Mouse (Mus musculus): ENCODE results near the gene Anxa9. TPM values are rescaled to one million over a fixed set of nuclear protein-coding genes. Genes with fewer than 3 reads are reported as not detected.

The Anxa9 gene
- polyA plus RNA-seq, 1 experiment from 2014 or later = 0.28 TPM

- Histone ChIP-seq H3K36me3 (ENCODE audit: control insufficient read depth, insufficient read depth, low read length) (no peaks in the 10 kb centered on the region), H3K27me3 (ENCODE audit: control insufficient read depth, insufficient read depth, low read length) (no peaks in the 10 kb centered on the region), H3K27ac (ENCODE audit: low read depth, low read length) (no peak overlapping the region), H3K9ac (replicated peaks; ENCODE audit: low read depth, low read length) (no peak overlapping the region), H3K9me3 (ENCODE audit: control insufficient read depth, low read length) (no peaks in the 10 kb centered on the region), H3K4me3 (ENCODE audit: low read depth, low read length) (no peak overlapping the region), H3K4me2 (ENCODE audit: low read depth, low read length) (no peak overlapping the region), H3K4me1 (ENCODE audit: control insufficient read depth, insufficient read depth, low read length) (no peaks in the 10 kb centered on the region)
- no peak for ATAC-seq (ENCODE audit: low read depth)
- WGBS = 87% methylated on average over 5 of the region's 5 CpGs
Measured at GRCm38 (mm10) chr3:95273471-95273870, 33.5 kb downstream of the Anxa9 start.

DNA sequence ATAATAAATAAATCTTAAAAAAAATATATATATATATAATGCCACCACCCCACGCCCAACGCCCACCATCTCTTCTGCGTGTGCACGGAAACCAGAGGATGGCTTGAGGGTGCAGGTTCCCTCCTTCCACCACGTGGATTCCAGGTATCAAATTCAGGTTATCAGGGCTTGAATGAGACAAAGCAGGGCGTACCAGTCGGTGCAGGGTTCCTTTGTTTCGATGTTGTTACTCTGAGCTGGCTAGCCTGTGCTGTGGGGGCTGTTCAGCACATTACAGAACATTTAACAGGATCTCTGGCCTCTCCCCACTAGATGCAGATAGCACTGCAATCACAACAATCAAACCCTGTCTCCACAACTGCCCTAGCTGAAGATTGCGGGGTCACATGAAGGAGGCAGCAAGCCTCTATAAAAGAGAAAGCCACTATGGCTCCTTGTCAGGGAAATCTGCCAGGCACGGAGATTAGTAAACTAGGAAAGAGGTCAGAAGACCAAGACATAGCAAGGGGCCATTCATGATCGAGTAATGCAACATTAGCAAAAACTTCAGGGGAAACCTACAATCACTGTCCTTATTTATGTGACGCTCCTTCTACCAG lies 36.1 kb downstream of the Anxa9 start:
- H3K4me2 ChIP-seq (ENCODE audit: low read depth, low read length) = no peak overlapping the region
- 82% methylated on average over 12 of the region's 12 CpGs for WGBS
- no peak for ATAC-seq (ENCODE audit: low read depth)

GRCm38 (mm10) chr3:95269789-95270188 lies 37.2 kb downstream of the Anxa9 start:
- H3K9ac ChIP-seq (replicated peaks; ENCODE audit: low read depth, low read length) = no peak overlapping the region
- ATAC-seq (ENCODE audit: low read depth) = no peak
- no peaks in the 10 kb centered on the region for H3K9me3 ChIP-seq (ENCODE audit: control insufficient read depth, low read length)
- H3K27ac ChIP-seq (ENCODE audit: low read depth, low read length) = no peak overlapping the region
- H3K36me3 ChIP-seq (ENCODE audit: control insufficient read depth, insufficient read depth, low read length) = peaks cover 5% of the 10 kb centered on the region
- no peak overlapping the region for H3K4me2 ChIP-seq (ENCODE audit: low read depth, low read length)
- 90% methylated on average over 5 of the region's 5 CpGs for WGBS
- no peak overlapping the region for H3K4me3 ChIP-seq (ENCODE audit: low read depth, low read length)
- H3K4me1 ChIP-seq (ENCODE audit: control insufficient read depth, insufficient read depth, low read length) = no peaks in the 10 kb centered on the region
- no peaks in the 10 kb centered on the region for H3K27me3 ChIP-seq (ENCODE audit: control insufficient read depth, insufficient read depth, low read length)

More for the DNA sequence above, 36.1 kb downstream of the Anxa9 start:
- no peak overlapping the region for H3K27ac ChIP-seq (ENCODE audit: low read depth, low read length)
- no peak overlapping the region for H3K9ac ChIP-seq (replicated peaks; ENCODE audit: low read depth, low read length)
- H3K9me3 ChIP-seq (ENCODE audit: control insufficient read depth, low read length) = no peaks in the 10 kb centered on the region
- H3K36me3 ChIP-seq (ENCODE audit: control insufficient read depth, insufficient read depth, low read length) = peaks cover 5% of the 10 kb centered on the region
- no peaks in the 10 kb centered on the region for H3K27me3 ChIP-seq (ENCODE audit: control insufficient read depth, insufficient read depth, low read length)
- H3K4me1 ChIP-seq (ENCODE audit: control insufficient read depth, insufficient read depth, low read length) = no peaks in the 10 kb centered on the region
- H3K4me3 ChIP-seq (ENCODE audit: low read depth, low read length) = no peak overlapping the region

- no peaks in the 10 kb centered on the region for H3K9me3 ChIP-seq (ENCODE audit: control insufficient read depth, low read length)
- no peaks in the 10 kb centered on the region for H3K27me3 ChIP-seq (ENCODE audit: control insufficient read depth, insufficient read depth, low read length)
- no peak overlapping the region for H3K4me2 ChIP-seq (ENCODE audit: low read depth, low read length)
- ATAC-seq (ENCODE audit: low read depth) = no peak
- H3K4me3 ChIP-seq (ENCODE audit: low read depth, low read length) = no peak overlapping the region
- H3K36me3 ChIP-seq (ENCODE audit: control insufficient read depth, insufficient read depth, low read length) = peaks cover 5% of the 10 kb centered on the region
- no peak overlapping the region for H3K9ac ChIP-seq (replicated peaks; ENCODE audit: low read depth, low read length)
- H3K27ac ChIP-seq (ENCODE audit: low read depth, low read length) = no peak overlapping the region
- no peaks in the 10 kb centered on the region for H3K4me1 ChIP-seq (ENCODE audit: control insufficient read depth, insufficient read depth, low read length)
Measured at GRCm38 (mm10) chr3:95267855-95268254, 39.1 kb downstream of the Anxa9 start.

DNA sequence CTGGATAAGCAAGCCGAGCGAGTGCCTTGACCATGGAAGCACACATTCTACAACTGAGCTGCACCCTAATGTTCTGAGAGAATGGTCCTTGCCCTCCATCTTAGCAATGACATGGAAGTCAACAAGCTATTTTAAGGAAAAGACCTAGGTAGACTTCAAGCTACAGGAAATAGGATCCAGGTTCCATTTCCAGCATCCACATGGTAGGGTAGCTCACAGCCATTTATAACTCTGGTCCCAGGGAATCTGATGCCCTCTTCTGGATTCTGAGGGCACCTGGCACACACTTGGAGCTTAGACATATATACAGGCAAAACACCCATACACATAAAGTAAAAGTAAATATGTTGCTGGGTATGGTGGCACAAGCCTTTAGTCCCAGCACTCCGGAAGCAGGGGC lies 40.9 kb downstream of the Anxa9 start:
- Histone ChIP-seq H3K9me3 (ENCODE audit: control insufficient read depth, low read length) (no peaks in the 10 kb centered on the region), H3K4me2 (ENCODE audit: low read depth, low read length) (no peak overlapping the region), H3K27me3 (ENCODE audit: control insufficient read depth, insufficient read depth, low read length) (no peaks in the 10 kb centered on the region), H3K4me3 (ENCODE audit: low read depth, low read length) (no peak overlapping the region), H3K36me3 (ENCODE audit: control insufficient read depth, insufficient read depth, low read length) (peaks cover 9% of the 10 kb centered on the region), H3K4me1 (ENCODE audit: control insufficient read depth, insufficient read depth, low read length) (no peaks in the 10 kb centered on the region), H3K9ac (replicated peaks; ENCODE audit: low read depth, low read length) (no peak overlapping the region), H3K27ac (ENCODE audit: low read depth, low read length) (no peak overlapping the region)
- 97% methylated on average over 3 of the region's 3 CpGs for WGBS
- ATAC-seq (ENCODE audit: low read depth) = no peak

- Histone ChIP-seq H3K9me3 (ENCODE audit: control insufficient read depth, low read length) (no peaks in the 10 kb centered on the region), H3K27ac (ENCODE audit: low read depth, low read length) (no peak overlapping the region), H3K36me3 (ENCODE audit: control insufficient read depth, insufficient read depth, low read length) (peaks cover 11% of the 10 kb centered on the region), H3K27me3 (ENCODE audit: control insufficient read depth, insufficient read depth, low read length) (no peaks in the 10 kb centered on the region), H3K4me2 (ENCODE audit: low read depth, low read length) (no peak overlapping the region), H3K9ac (replicated peaks; ENCODE audit: low read depth, low read length) (no peak overlapping the region), H3K4me3 (ENCODE audit: low read depth, low read length) (no peak overlapping the region), H3K4me1 (ENCODE audit: control insufficient read depth, insufficient read depth, low read length) (no peaks in the 10 kb centered on the region)
- 59% methylated on average over 1 of the region's 1 CpGs for WGBS
- ATAC-seq (ENCODE audit: low read depth) = no peak
Measured at GRCm38 (mm10) chr3:95264724-95265123, 42.3 kb downstream of the Anxa9 start.

DNA sequence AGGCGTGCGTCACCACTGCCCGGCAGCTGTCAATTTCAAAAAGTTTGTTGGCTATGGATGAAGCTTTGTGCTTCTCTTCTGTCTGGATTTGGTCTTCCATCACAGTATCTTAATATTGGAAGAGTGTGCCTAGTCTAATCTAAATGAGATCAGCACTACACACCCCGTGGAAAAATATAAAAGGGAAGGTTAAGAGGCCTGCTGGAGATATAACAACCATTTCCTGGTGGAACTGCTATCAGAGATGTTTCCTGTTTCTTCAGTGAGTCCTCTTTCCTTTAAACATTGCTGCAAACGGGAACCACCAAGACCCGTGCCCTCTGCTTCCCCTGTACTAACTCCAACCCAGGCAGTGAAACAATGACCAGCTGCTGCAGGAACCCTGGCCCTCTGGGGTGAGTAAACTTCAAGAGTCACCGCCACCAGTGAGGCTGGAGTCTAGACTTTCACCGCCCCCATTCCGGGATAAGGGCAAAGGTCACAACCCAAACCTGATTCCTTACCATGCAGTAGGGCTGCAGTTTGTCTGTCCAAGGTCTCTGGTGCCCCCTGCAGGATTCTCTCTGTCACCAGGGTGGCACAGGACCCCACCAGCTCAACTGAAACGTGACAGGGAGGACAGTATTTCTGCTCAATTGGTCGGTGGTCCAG lies 43.8 kb downstream of the Anxa9 start:
- Histone ChIP-seq H3K4me2 (ENCODE audit: low read depth, low read length) (no peak overlapping the region), H3K9me3 (ENCODE audit: control insufficient read depth, low read length) (no peaks in the 10 kb centered on the region), H3K4me3 (ENCODE audit: low read depth, low read length) (no peak overlapping the region), H3K27ac (ENCODE audit: low read depth, low read length) (no peak overlapping the region), H3K27me3 (ENCODE audit: control insufficient read depth, insufficient read depth, low read length) (no peaks in the 10 kb centered on the region), H3K36me3 (ENCODE audit: control insufficient read depth, insufficient read depth, low read length) (peaks cover 19% of the 10 kb centered on the region), H3K4me1 (ENCODE audit: control insufficient read depth, insufficient read depth, low read length) (no peaks in the 10 kb centered on the region), H3K9ac (replicated peaks; ENCODE audit: low read depth, low read length) (no peak overlapping the region)
- ATAC-seq (ENCODE audit: low read depth) = no peak
- WGBS = 54% methylated on average over 11 of the region's 11 CpGs

GRCm38 (mm10) chr3:95261975-95262374 lies 45.0 kb downstream of the Anxa9 start:
- Histone ChIP-seq H3K4me3 (ENCODE audit: low read depth, low read length) (no peak overlapping the region), H3K4me1 (ENCODE audit: control insufficient read depth, insufficient read depth, low read length) (no peaks in the 10 kb centered on the region), H3K9me3 (ENCODE audit: control insufficient read depth, low read length) (no peaks in the 10 kb centered on the region), H3K4me2 (ENCODE audit: low read depth, low read length) (no peak overlapping the region), H3K9ac (replicated peaks; ENCODE audit: low read depth, low read length) (no peak overlapping the region), H3K27ac (ENCODE audit: low read depth, low read length) (no peak overlapping the region), H3K36me3 (ENCODE audit: control insufficient read depth, insufficient read depth, low read length) (peaks cover 26% of the 10 kb centered on the region), H3K27me3 (ENCODE audit: control insufficient read depth, insufficient read depth, low read length) (no peaks in the 10 kb centered on the region)
- no peak for ATAC-seq (ENCODE audit: low read depth)
- WGBS = 88% methylated on average over 4 of the region's 4 CpGs

GRCm38 (mm10) chr3:95256931-95257330 lies 50.0 kb downstream of the Anxa9 start:
- peaks cover 45% of the 10 kb centered on the region for H3K36me3 ChIP-seq (ENCODE audit: control insufficient read depth, insufficient read depth, low read length)
- no peak for ATAC-seq (ENCODE audit: low read depth)
- WGBS = 79% methylated on average over 5 of the region's 5 CpGs

More at GRCm38 (mm10) chr3:95256931-95257330, 50.0 kb downstream of the Anxa9 start:
- no peak overlapping the region for H3K9ac ChIP-seq (replicated peaks; ENCODE audit: low read depth, low read length)
- no peaks in the 10 kb centered on the region for H3K9me3 ChIP-seq (ENCODE audit: control insufficient read depth, low read length)
- H3K4me1 ChIP-seq (ENCODE audit: control insufficient read depth, insufficient read depth, low read length) = no peaks in the 10 kb centered on the region
- no peaks in the 10 kb centered on the region for H3K27me3 ChIP-seq (ENCODE audit: control insufficient read depth, insufficient read depth, low read length)
- no peak overlapping the region for H3K4me2 ChIP-seq (ENCODE audit: low read depth, low read length)
- H3K4me3 ChIP-seq (ENCODE audit: low read depth, low read length) = no peak overlapping the region
- H3K27ac ChIP-seq (ENCODE audit: low read depth, low read length) = no peak overlapping the region

All from neural tube, embryonic 14.5 days (tissue).